In genomic region chr4:128398948-128399347, GRCm38 (mm10) we compare ENCODE assay signal across 13 mouse cellular contexts.
A peak's percentile ranks its signal among the peaks of the same experiment; 100 is the strongest.
DNase-seq lines count a peak whose midpoint lies in the region; TF ChIP-seq lines count a peak whose summit lies in the region.
"Had no signal": no experiment of that assay in that cellular context is flagged by ENCODE, and none has a peak within 500 bp of the region (broad histone marks: within the 10 kb centered on the region; RNA-seq: fewer than 3 reads in every experiment).

No protein-coding gene starts in this region.

- no peaks in the 10 kb centered on the region for H3K36me3 ChIP-seq in heart, adult 2 months (ENCODE audit: control insufficient read depth, insufficient read depth, low read length)
- H3K36me3 ChIP-seq: embryonic facial prominence, embryonic 12.5 days; liver, embryonic 12.5 days had no signal

- TF ChIP-seq POLR2A in heart, adult 2 months (IDR thresholded peaks at IDR 0.05; ENCODE audit: insufficient read depth, low read depth, low read length), result no peak

- peak; percentile 32 to 79 for DNase-seq in frontal cortex, adult 2 months (ENCODE audit: extremely low spot score in 1 of 2, low spot score in 1 of 2)
- no peak for DNase-seq in frontal cortex, postnatal 14 days (ENCODE audit: low spot score in 2 of 2)
- DNase-seq in cerebellum, postnatal 10 days, result peak; percentile 87 to 90
- DNase-seq in layer of hippocampus, postnatal 36 days, result peak; percentile 33 to 53
- DNase-seq in right cerebral cortex, postnatal 14 days, result peak; percentile 37
- no peak for DNase-seq in heart, adult 2 months
- DNase-seq in embryo, embryonic 10.5 days (ENCODE audit: low spot score), result no peak
- DNase-seq in ovary, adult 18-20 months (ENCODE audit: low spot score), result no peak
- DNase-seq: kidney, adult 11 months; lung, postnatal 36 days; thymus, postnatal 36 days had no signal

- no peak for TF ChIP-seq CTCF in heart, adult 2 months (IDR thresholded peaks at IDR 0.05)

- 27% methylated on average over 7 of the region's 7 CpGs for WGBS in heart, adult 2 months

- no peak overlapping the region for H3K4me3 ChIP-seq in heart, adult 2 months
- H3K4me3 ChIP-seq: embryonic facial prominence, embryonic 12.5 days; liver, embryonic 12.5 days had no signal

- TF ChIP-seq EP300 in heart, adult 2 months (IDR thresholded peaks at IDR 0.05; ENCODE audit: insufficient read depth, low read depth, low read length), result no peak

- no peaks in the 10 kb centered on the region for H3K27me3 ChIP-seq in heart, adult 2 months (ENCODE audit: control insufficient read depth, insufficient read depth, low read length)
- H3K27me3 ChIP-seq: liver, embryonic 12.5 days had no signal

- no peaks in the 10 kb centered on the region for H3K79me2 ChIP-seq in heart, adult 2 months (replicated peaks; ENCODE audit: control insufficient read depth, insufficient read depth, low read length)

- H3K27ac ChIP-seq in heart, adult 2 months, result no peak overlapping the region
- H3K27ac ChIP-seq: embryonic facial prominence, embryonic 12.5 days; liver, embryonic 12.5 days had no signal

- H3K4me1 ChIP-seq in heart, adult 2 months (ENCODE audit: control insufficient read depth, insufficient read depth, low read length), result no peaks in the 10 kb centered on the region
- H3K4me1 ChIP-seq: liver, embryonic 12.5 days had no signal

- no peak overlapping the region for H3K9ac ChIP-seq in heart, adult 2 months (ENCODE audit: low read depth, low read length)
- H3K9ac ChIP-seq: embryonic facial prominence, embryonic 12.5 days; liver, embryonic 12.5 days had no signal

- intact Hi-C loops in heart, adult 2 months (cut with DNase I), result no loop called here

Comparison
In these comparisons a context has a peak if more than half of its experiments do, and no peak if none do; other contexts are left out.
1. DNase-seq: peak in frontal cortex, adult 2 months (2 of 2), cerebellum, postnatal 10 days (2 of 2), layer of hippocampus, postnatal 36 days (2 of 2) and right cerebral cortex, postnatal 14 days (single experiment); none in frontal cortex, postnatal 14 days (0 of 2), heart, adult 2 months (0 of 2), embryo, embryonic 10.5 days (single experiment) and ovary, adult 18-20 months (single experiment).